Mouse (Mus musculus): ENCODE measurements around the gene Zap70. TPM values are rescaled to one million over a fixed set of nuclear protein-coding genes. Genes with fewer than 3 reads are reported as not detected.

The Zap70 gene
- total RNA-seq, 4 experiments from 2014 or later, result 0.27 to 0.31 TPM; not detected in 2

DNA sequence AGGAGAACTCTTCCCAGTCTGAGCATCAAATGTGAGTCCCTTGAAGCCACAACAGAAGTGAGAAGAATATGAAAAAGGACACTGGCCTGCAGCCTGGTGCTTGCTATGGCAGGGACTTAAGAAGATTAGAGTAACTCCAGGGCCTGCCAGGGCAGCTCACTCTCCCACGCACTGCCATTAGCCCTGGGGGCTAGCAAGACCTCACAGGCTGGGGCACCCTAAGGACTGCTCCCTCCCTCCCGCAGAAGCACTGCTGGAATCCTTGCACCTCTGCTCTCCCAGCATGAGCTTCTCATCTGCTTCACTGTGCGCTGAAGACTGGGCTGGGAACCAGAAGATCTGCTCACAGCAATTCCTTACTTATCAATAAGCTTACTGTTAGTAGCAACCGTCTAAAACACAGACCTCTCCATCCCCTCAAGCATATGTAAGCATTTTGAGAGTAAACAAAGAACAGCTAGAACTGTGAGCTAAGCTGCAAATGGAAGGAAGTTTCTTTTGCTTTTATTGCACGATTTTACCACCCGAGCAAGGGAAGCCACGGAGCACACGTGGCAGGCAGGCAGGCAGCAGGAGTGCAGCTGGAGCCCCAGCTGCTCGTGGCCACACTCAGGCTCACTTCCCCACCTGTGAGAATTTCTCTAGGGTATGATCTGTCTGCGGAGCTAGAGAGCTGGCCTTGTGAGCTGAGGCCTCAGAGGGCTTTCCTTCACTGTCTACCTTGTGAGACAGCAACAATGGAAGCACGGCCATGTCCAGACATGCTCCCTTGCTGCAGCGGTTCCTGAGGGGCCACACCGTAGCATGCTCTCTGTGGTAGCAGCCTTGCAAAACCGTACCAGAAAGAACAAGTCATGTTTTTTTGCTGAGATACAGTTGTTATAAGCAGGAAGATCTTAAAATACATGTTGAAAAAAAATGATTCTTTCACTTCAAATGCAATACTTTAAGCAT is 69.6 kb downstream of the Zap70 start:
- DNase-seq (ENCODE audit: low spot score in 2 of 2), result no peak

Other genes with a start within 250 kb of the Zap70 start
- 10 to 100 TPM in 3 of 4 experiments, 1 to 10 TPM in 1; 8.9 to 12.8 (median 11.3) TPM for gene Cnnm3, start 249.9 kb upstream of the Zap70 start, total RNA-seq (2022)
- 1,000 to 10,000 TPM; 2,275 to 3,003 (median 2,494) TPM for gene Ankrd23, start 224.9 kb upstream of the Zap70 start, total RNA-seq (2022)
- gene Gm42417, start 222.4 kb upstream of the Zap70 start, total RNA-seq (2022), result 1,000 to 10,000 TPM in 3 of 4 experiments, 100 to 1,000 TPM in 1; 926 to 1,454 (median 1,403) TPM
- gene Ankrd39, start 214.4 kb upstream of the Zap70 start, total RNA-seq (2022), result 1 to 10 TPM; 6.3 to 9.7 (median 9.4) TPM
- gene Sema4c, start 203.4 kb upstream of the Zap70 start, total RNA-seq (2022), result 1 to 10 TPM; 2.7 to 5.2 (median 4.6) TPM
- gene Fam178b, start 78.6 kb upstream of the Zap70 start, total RNA-seq (2022), result under 1 TPM in 1 of 4 experiments, not detected in 3; 0.46 TPM
- 1,000 to 10,000 TPM in 1 of 4 experiments, 100 to 1,000 TPM in 3; 864 to 1,112 (median 950) TPM for gene Cox5b, start 70.3 kb upstream of the Zap70 start, total RNA-seq (2022)
- gene 4933424G06Rik, start 51.6 kb upstream of the Zap70 start, total RNA-seq (2022), result under 1 TPM in 3 of 4 experiments, not detected in 1; 0.65 to 0.75 (median 0.70) TPM
- 100 to 1,000 TPM; 141 to 162 (median 147) TPM for gene Actr1b, start 47.4 kb upstream of the Zap70 start, total RNA-seq (2022)
- 10 to 100 TPM; 22.6 to 28.6 (median 27.4) TPM for gene Tmem131, start 181.9 kb downstream of the Zap70 start, total RNA-seq (2022)